Mouse (Mus musculus): ENCODE measurements at regions not wholly inside any gene's neighbourhood (a gene's known extent, or its start where the extent isn't known, plus 50 kb on each side); places are given as distances from the start of the nearest gene placed in this dataset.

GRCm38 (mm10) chr17:88116321-88116720 is 51.2 kb upstream of the Fbxo11 start:
- DNase-seq, result no peak

GRCm38 (mm10) chr17:88118714-88119113 is 53.6 kb upstream of the Fbxo11 start:
- no peak for DNase-seq

GRCm38 (mm10) chr17:88123711-88124110 is 58.6 kb upstream of the Fbxo11 start:
- DNase-seq, result no peak

- DNase-seq, result no peak
These were observed 62.0 kb upstream of the Fbxo11 start for GRCm38 (mm10) chr17:88127126-88127525.

GRCm38 (mm10) chr17:88131297-88131696 is 66.2 kb upstream of the Fbxo11 start:
- no peak for DNase-seq

GRCm38 (mm10) chr17:88131980-88132379 is 66.9 kb upstream of the Fbxo11 start:
- DNase-seq, result no peak

- DNase-seq, result no peak
These were observed 67.7 kb upstream of the Fbxo11 start for GRCm38 (mm10) chr17:88132601-88133346.

- DNase-seq, result no peak
These were observed 69.5 kb upstream of the Fbxo11 start for GRCm38 (mm10) chr17:88134546-88134945.

- no peak for DNase-seq
These were observed 76.4 kb upstream of the Fbxo11 start for GRCm38 (mm10) chr17:88141538-88141937.

GRCm38 (mm10) chr17:88142003-88142402 is 76.9 kb upstream of the Fbxo11 start:
- DNase-seq, result no peak

GRCm38 (mm10) chr17:88142809-88143208 is 77.7 kb upstream of the Fbxo11 start:
- DNase-seq, result no peak

GRCm38 (mm10) chr17:88143378-88143943 is 78.4 kb upstream of the Fbxo11 start:
- DNase-seq, result no peak

GRCm38 (mm10) chr17:88158550-88158949 is 93.5 kb upstream of the Fbxo11 start:
- no peak for DNase-seq

GRCm38 (mm10) chr17:88159212-88159668 is 94.1 kb upstream of the Fbxo11 start:
- DNase-seq, result no peak

GRCm38 (mm10) chr17:88159851-88160676 is 95.0 kb upstream of the Fbxo11 start:
- DNase-seq, result no peak

GRCm38 (mm10) chr17:88160677-88161001 is 95.5 kb upstream of the Fbxo11 start:
- no peak for DNase-seq

GRCm38 (mm10) chr17:88161766-88162165 is 96.7 kb upstream of the Fbxo11 start:
- no peak for DNase-seq

- no peak for DNase-seq
These were observed 99.7 kb upstream of the Fbxo11 start for GRCm38 (mm10) chr17:88164805-88165204.

- no peak for DNase-seq
These were observed 100.7 kb upstream of the Fbxo11 start for GRCm38 (mm10) chr17:88165811-88166210.

GRCm38 (mm10) chr17:88168262-88169096 is 103.4 kb upstream of the Fbxo11 start:
- no peak for DNase-seq

GRCm38 (mm10) chr17:88171606-88172005 is 106.5 kb upstream of the Fbxo11 start:
- DNase-seq, result no peak

- DNase-seq, result no peak
These were observed 108.4 kb upstream of the Fbxo11 start for GRCm38 (mm10) chr17:88173354-88174032.
